Mouse (Mus musculus) spleen, adult 18-20 months (tissue): ENCODE measurements around the gene Samm50.
A peak's percentile ranks its signal among the peaks of the same experiment; 100 is the strongest.

ENCODE experiments used
- DNase-seq, 2 experiments: peaks; one replicate each; pipeline ENCODE4 v3.0.0; 2022; ENCODE audit warnings: mixed read lengths in 2 of 2

Gene Samm50

GRCm38 (mm10) chr15:84238991-84239401, 47.0 kb downstream of the Samm50 start:
- DNase-seq: no peak

- DNase-seq: no peak
Observed at GRCm38 (mm10) chr15:84241520-84241919, 49.5 kb downstream of the Samm50 start.

GRCm38 (mm10) chr15:84245104-84245503, 53.1 kb downstream of the Samm50 start:
- no peak for DNase-seq

- DNase-seq: no peak
Observed at GRCm38 (mm10) chr15:84246195-84246594, 54.2 kb downstream of the Samm50 start.

- no peak for DNase-seq
Observed at GRCm38 (mm10) chr15:84247309-84247708, 55.3 kb downstream of the Samm50 start.

- DNase-seq: no peak
Observed at GRCm38 (mm10) chr15:84251227-84251626, 59.2 kb downstream of the Samm50 start.

- DNase-seq: no peak
Observed at GRCm38 (mm10) chr15:84252645-84253044, 60.6 kb downstream of the Samm50 start.

- no peak for DNase-seq
Observed at GRCm38 (mm10) chr15:84253757-84254156, 61.7 kb downstream of the Samm50 start.

GRCm38 (mm10) chr15:84254387-84254786, 62.3 kb downstream of the Samm50 start:
- no peak for DNase-seq

GRCm38 (mm10) chr15:84256254-84256850, 64.3 kb downstream of the Samm50 start:
- DNase-seq: no peak

- DNase-seq: no peak
Observed at GRCm38 (mm10) chr15:84256864-84257263, 64.8 kb downstream of the Samm50 start.

- no peak for DNase-seq
Observed at GRCm38 (mm10) chr15:84258602-84259355, 66.7 kb downstream of the Samm50 start.

GRCm38 (mm10) chr15:84260123-84260822, 68.2 kb downstream of the Samm50 start:
- peak; percentile 18 to 61 for DNase-seq

- no peak for DNase-seq
Observed at GRCm38 (mm10) chr15:84262630-84263029, 70.6 kb downstream of the Samm50 start.

GRCm38 (mm10) chr15:84263573-84263972, 71.5 kb downstream of the Samm50 start:
- DNase-seq: no peak

- no peak for DNase-seq
Observed at GRCm38 (mm10) chr15:84265141-84265540, 73.1 kb downstream of the Samm50 start.

- no peak for DNase-seq
Observed at GRCm38 (mm10) chr15:84266290-84266689, 74.2 kb downstream of the Samm50 start.
